Mouse (Mus musculus): ENCODE results near the gene Uvrag. TPM values are rescaled to one million over a fixed set of nuclear protein-coding genes. Genes with fewer than 3 reads are reported as not detected.
A peak's percentile ranks its signal among the peaks of the same experiment; 100 is the strongest.

The Uvrag gene
- total RNA-seq, 1 experiment from 2014 or later = 31.4 TPM

DNA sequence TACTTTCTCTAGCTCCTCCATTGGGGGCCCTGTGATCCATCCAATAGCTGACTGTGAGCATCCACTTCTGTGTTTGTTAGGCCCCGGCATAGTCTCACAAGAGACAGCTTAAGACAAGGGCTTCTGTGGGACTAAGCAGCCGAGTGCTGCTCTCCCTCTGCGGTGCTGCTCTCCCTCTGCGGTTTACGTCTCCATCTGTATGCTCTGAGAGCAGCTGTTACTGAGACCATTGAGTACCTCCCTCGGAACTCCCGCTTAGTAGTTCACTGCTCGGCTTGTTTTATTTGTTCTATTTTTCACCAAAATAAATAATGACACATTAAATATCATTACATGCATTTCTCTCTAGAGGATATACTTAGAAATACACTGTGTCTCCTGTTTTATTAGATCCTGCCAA, 180.7 kb downstream of the Uvrag start:
- ATAC-seq (replicated peaks; ENCODE audit: low read depth, poor library complexity, severe bottlenecking) = no peak

DNA sequence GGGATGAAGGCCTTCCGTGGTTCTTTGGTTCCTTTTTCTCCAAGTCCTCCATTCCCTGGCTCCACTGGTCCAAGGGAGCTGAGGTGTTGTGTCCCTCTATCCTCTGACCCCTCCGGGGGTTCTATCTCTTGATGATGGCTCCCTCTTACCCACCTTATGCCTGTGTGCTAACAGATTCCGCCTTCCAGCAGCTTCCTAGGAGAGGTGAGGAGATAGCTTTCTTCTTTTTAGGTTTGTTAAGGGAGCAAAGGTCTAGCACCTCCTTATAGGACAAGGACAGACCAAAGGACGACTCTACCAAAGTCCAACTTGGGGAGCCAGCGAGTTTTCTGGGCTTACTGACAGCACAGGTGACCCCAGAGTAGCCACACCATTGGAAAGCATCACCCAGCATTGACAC, 181.7 kb downstream of the Uvrag start:
- ATAC-seq (replicated peaks; ENCODE audit: low read depth, poor library complexity, severe bottlenecking) = no peak

DNA sequence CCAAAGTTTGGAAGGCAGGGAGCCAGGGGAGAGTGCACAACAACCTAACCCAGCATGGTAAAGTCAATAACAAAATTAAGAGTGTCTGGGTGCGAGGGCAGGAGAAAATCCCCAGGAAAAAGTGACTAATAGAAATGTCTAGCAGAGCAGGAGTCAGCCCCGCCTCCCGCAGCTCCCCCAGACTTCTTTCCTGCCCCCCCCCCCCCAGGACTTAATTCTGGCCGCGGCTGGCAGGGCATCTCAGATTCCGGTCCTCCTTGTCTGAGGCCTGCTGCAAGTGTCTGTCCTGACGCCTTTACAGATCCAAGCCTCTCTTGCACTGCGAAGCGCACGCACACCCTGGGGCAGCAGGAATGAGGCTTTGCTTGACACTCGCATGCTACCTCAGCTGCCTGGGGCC, 182.8 kb downstream of the Uvrag start:
- no peak for ATAC-seq (replicated peaks; ENCODE audit: low read depth, poor library complexity, severe bottlenecking)

DNA sequence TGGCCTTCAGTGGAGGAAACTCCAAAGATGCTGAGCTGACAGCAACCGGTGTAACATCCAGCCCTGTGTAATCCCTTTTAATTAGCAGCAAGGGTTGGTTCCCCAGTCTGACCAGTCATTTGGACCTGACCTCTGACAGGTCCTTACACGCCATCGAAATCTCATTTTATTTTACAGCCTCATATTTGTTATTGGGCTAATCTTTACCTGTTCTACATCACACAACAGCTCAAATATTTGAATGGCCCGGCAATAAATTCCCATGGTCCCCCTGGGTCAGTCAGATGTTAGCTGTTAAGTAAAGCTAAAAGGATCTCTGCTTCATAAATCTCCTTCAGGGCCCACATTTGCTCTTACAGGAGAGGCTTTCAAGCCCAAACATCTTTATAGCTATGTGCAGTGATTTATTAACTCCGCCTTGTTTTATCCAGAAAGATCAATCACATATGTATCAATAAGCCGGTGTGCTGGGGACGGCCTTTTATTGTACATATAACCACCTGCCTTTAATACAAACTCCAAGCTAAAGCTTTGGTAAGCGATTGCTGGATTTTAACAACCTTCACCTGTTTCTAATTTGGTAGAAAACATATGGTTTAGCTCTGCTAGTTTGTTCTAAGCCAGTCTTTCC, 183.7 kb downstream of the Uvrag start:
- ATAC-seq (replicated peaks; ENCODE audit: low read depth, poor library complexity, severe bottlenecking) = no peak

DNA sequence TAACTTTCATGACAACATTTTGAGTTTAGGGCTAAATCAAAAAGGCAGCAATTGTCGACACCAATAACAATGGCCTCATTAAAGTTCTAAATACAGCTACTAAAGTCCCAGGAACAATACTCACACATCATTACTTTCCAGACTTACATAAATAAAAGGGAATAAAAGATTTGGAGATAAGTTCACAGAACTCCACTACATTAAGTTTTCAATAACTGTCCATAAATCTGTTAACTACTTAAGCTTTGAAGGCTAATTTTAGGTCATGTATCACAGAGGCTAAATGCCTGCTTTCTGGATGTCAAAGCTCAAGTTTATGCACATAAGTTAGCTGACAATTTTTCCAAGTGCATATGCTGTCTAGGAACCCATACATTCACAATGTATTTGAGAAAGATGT, 184.3 kb downstream of the Uvrag start:
- no peak for ATAC-seq (replicated peaks; ENCODE audit: low read depth, poor library complexity, severe bottlenecking)

DNA sequence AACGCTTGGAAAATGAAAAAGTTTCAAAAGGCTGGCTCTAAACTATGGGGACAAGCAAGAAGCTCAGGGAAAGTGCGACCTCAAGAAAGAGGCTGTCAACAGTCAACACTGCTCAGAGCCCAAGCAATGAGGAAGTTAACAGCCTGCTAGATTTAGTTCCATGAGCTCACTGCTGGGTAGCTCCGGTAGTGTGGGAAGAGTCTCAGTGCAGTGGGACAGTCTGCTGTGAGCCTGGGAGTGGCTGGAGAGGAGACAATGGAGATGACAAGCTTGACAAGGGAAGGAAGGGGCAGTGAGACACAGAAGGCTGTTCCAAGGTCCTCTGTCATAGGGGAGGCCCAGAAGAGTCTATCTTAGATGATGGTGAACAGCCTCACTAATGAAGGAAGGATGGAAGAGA, 187.3 kb downstream of the Uvrag start:
- ATAC-seq (replicated peaks; ENCODE audit: low read depth, poor library complexity, severe bottlenecking) = 0 out of 2 replicates have a peak, but pooled peaks have one; percentile 58

DNA sequence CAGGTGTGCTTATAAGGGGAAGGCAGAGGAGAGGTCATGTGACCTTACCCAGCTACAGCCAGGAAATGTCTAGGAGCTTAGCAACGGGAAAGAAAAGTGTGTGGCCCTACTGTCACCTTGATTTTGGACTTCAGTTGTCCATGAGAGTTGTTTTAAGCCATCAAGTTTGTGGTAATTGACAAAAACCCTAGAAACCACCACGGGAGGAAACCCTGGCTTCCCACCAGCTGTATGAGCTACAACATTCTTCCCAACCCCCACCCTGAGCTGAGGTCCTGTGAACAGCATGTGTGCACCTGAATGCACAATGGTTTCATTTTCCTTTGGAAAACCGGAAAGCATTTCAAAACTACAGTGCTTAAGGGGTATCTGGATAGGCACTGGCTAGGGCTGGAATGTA, 196.0 kb downstream of the Uvrag start:
- 0 out of 2 replicates have a peak, but pooled peaks have one; percentile 15 for ATAC-seq (replicated peaks; ENCODE audit: low read depth, poor library complexity, severe bottlenecking)

DNA sequence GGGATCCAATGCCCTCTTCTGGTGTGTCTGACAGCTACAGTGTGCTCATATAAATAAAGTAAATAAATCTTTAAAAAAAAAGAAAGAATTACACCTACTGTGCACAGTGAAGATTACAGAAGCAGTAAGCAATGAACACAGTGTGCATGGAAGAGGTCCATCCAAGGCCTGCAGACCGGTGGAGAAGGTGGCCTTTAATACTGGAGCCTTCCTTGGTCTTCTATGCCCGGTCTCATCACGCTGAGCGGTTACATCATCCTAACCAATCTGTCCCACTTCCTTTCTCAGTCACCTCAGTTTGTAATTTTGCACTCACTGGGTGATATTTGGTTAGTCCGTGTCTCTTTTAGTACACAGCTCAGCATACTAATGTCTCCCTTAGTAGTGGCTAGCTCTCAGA, 197.3 kb downstream of the Uvrag start:
- ATAC-seq (replicated peaks; ENCODE audit: low read depth, poor library complexity, severe bottlenecking) = no peak

DNA sequence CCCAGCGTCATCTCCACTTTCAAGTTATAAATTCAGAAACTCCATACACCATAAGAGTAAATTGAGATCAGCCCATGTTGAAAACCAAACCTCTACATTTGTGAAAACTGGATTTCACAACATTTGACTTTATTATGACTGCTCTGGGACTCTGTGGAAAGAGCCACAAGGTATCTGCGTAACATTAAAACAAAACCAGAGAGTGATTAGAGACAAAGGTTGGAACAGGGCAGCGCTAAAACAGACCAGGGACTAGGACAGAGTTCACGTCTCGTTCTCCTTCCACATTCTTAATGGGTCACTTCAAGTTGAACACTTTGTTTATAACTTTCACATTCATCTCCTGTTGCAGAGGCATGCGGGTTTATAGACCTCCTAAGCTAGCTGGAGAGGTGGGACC, 198.2 kb downstream of the Uvrag start:
- no peak for ATAC-seq (replicated peaks; ENCODE audit: low read depth, poor library complexity, severe bottlenecking)

DNA sequence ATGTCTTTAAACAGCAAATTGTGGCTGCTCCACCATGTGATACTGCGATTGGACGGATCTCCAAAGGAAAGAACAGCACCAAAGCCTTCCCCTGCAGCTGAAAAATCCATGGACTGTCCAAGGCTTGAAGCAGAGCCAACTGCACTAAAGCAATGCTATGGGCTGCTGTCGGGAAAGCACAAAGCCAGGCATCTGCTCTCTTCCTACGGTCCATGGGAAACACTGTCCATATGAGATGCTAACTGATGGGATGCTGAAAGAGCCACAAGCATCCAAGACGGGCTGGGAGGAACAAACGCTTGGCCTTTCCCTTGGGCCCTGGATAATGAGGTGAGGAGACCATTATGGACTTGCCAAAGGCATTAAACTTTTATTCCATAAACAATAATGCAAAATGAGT, 201.7 kb downstream of the Uvrag start:
- no peak for ATAC-seq (replicated peaks; ENCODE audit: low read depth, poor library complexity, severe bottlenecking)

DNA sequence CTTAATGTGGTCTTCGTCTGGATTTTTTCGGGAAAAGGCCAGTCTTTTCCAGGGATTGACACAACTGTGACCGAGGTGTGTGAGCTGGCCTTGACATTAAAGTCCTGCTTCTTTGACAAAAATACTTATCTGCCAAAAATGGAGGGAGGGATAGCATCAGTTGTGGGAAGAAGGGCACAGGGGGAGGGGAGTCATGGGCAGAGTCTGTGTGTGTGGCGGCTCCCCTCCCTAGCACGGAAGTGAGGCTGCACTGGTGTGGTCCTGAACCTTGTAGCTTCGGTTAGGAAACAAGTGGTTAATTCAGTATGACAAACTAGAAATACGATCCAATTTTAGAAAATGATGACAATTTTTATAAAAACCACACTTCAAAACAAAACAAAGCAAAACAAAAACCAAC, 202.3 kb downstream of the Uvrag start:
- no peak for ATAC-seq (replicated peaks; ENCODE audit: low read depth, poor library complexity, severe bottlenecking)

DNA sequence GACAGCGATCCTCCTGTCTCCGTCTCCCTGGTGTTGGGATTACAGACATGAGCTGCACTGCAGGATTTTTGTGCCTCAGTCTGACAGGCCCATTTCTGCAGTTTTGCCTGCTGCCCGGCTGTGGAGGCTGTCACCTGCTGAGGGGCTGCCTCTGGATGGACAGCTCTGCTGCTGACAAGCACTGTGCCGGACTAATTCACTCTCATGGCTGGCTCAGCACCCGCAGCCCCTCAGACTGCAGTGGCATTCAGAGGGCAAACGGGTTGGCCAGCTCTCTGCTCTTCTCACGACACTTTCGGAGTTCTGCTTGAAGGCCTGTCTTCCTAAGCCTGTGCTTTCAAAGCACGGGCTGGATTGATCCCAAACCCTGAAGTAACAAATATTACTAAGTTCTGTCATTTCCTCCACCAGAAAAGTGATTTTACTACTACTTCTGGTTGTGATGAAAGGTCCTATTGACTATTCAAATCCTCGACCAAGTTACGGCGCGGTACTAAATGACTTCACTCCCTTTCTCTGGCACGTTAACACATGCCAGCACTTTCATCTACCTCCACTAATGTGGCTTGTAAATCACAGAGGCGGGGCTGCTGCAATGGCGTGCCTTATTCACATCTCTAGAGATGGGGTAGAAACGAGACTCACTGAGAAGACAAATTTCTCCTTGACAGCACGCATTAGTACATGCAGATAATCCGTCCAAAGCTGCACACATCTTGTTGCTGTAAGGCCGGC, 203.7 kb downstream of the Uvrag start:
- no peak for ATAC-seq (replicated peaks; ENCODE audit: low read depth, poor library complexity, severe bottlenecking)

DNA sequence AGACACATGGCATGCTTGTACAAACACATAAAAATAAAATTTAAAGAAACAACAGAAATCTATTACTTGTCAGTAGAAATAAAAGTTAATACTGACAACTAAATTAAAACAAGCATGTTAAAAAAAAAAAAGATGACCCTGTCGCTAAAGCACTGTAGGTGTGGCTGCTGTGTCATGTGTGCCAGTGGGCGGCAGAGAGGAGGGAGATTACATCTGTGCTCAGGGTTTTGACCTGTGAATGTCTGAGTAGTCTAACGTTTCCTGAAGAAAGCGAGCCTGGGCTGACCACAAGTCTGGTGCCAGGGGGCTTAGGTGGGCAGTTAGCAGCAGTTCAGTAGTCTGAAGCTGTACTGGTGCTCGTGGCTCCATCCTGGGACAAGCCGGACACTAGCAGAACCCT, 205.2 kb downstream of the Uvrag start:
- ATAC-seq (replicated peaks; ENCODE audit: low read depth, poor library complexity, severe bottlenecking) = no peak

DNA sequence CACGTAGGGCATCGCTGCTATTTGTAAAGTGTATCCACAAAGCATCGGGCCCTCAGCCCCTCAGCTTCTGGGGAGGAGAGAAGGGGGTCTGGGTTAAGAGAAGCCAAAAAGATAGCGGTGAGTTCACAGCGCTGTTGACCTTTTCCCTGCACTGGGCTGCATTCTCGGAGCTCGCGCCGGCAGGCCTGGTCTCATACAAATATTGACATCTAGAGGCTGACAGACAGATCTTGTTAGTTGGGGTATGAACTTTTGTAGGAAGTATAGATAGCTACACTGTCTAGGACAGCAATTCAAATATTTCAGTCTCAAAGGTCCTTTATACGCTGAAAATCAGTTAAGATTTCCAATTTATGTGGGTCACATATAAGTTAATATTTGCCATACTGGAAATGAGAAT, 205.7 kb downstream of the Uvrag start:
- no peak for ATAC-seq (replicated peaks; ENCODE audit: low read depth, poor library complexity, severe bottlenecking)

DNA sequence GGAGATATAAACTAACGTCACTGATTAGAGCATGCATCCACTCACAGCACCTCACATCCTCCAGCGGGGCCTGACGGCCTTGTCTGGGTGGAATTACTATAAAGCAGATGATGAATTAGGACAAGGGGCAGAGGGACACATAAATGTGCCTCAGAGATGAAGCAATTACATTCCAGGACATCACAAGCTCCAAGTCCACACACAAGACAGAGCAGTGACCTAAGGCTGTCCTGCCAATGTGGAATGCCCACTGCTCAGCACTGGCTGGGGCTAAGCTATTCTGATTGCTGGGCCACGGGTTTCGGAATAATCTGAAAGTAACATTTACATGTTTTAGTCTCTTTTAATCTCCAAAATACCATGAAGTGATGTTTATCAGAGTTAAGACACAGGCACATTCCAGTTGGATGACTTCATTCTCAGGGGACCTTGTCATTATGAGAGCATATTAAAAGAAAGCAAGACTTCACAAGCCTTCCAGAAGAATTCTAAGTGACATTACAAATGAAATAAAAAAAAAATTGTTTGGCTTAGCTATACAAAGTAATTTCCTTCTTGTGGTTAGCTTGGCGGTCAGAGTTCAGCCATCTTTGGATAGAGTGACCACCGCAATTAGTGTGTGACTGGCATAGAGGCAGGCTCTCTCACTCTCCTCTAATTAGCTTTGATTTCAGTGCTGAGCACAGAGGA, 212.5 kb downstream of the Uvrag start:
- no peak for ATAC-seq (replicated peaks; ENCODE audit: low read depth, poor library complexity, severe bottlenecking)

DNA sequence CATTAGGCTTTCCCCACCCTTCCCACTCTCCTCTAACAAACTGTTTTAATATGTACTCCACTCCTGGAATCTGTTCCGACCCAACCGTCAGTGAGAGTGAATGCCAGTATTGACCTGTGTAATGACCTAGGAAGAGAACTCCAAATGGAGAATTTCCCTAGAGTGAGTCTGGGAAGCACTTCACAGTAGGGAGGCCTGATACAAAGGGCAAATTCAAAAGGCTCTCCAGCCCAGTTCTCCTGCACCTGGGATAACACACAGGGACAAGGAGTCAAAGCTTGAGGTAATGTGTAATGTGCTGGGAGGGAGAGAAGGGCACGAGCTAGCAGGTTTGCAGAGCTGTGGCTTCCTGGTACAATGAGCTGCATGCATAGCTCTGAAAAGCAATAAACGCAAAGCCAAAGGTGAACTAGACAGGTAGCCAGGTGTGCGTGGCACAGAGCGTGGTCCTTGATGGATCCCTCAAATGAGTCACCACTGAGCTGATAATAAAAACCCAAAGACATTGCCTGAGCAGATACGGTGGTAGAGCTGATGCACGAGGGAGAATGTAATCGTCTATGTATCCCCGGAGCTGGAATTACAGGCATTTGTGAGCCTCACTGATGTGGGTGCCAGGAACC, 213.9 kb downstream of the Uvrag start:
- no peak for ATAC-seq (replicated peaks; ENCODE audit: low read depth, poor library complexity, severe bottlenecking)

DNA sequence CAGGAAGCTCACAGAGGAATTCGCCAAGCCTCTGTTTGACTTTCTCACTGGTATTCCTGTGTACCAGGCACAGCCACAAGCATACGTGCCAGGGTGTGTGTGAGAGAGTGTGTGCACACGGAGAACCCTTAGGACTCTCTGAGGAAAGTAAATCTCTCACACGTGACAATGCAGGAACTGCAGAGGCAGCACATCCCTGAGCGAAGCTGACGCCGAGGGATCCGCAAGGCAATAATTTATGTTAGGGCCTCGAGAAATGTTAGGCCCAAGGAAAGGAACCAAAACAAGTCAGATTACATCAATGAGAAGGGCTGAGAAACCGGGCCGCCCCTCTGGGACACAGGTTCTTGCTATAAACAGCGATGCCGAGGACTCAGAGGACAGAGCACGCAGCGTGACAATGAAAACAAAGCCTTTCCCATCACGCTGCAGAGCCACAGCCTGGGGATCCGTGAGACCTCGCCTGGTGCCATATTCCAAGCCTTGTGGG, 216.5 kb downstream of the Uvrag start:
- no peak for ATAC-seq (replicated peaks; ENCODE audit: low read depth, poor library complexity, severe bottlenecking)

DNA sequence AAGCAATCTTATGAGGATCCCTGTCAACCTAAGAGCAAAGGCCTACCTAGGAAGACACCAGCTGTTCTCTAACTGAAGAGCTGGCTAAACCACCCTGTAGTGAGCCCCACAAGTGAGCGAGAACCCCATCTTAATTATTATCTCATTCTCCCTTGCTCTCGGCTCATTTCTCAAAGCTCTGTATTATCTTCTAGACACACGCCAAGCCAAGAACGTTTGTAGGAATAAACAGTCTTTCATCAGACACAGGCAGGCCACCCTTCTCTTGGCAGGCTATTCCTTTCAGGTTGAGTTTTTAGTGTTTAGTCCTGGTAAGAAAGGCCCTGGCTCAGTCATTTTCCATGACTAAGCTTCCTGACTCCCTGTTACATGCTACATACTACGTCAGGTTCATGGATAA, 218.0 kb downstream of the Uvrag start:
- peak; percentile 50; the same call in 1 of the 2 replicates for ATAC-seq (replicated peaks; ENCODE audit: low read depth, poor library complexity, severe bottlenecking)

DNA sequence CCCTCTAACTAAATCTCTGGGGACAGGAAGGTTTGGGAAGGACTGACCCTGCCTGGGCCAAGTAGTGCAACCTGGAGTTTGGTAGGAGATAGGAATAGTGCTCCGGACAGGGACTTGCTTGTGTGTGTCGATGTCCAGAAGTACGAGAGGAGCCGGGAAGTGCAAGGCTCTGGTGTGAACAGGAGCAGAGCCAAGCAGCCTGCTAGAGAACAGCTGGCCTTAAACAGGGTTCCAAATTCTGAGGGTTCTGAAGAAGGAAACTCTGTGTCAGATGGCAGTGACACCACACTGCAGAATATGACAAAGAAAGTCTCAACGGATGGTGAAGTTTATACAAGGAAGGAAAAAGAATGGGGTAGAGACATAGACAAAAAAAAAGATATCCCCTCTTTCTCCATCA, 223.5 kb downstream of the Uvrag start:
- no peak for ATAC-seq (replicated peaks; ENCODE audit: low read depth, poor library complexity, severe bottlenecking)

DNA sequence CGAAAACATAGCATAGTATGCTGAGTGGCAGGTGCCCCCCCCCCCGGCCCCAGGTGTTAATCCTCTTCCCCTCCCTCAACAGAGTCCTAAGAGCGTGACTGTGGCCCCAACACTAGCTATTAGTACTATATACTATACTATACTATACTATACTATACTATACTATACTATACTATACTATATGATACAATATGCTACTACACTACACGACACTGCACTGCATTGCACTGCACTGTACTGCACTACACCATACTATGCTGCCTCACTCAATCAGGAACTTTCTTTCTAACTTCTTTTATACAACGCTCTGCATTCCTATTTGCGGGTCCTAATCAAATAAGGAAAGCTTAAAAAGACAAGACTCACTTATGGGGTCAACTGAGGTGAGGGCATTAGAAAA, 224.4 kb downstream of the Uvrag start:
- no peak for ATAC-seq (replicated peaks; ENCODE audit: low read depth, poor library complexity, severe bottlenecking)

DNA sequence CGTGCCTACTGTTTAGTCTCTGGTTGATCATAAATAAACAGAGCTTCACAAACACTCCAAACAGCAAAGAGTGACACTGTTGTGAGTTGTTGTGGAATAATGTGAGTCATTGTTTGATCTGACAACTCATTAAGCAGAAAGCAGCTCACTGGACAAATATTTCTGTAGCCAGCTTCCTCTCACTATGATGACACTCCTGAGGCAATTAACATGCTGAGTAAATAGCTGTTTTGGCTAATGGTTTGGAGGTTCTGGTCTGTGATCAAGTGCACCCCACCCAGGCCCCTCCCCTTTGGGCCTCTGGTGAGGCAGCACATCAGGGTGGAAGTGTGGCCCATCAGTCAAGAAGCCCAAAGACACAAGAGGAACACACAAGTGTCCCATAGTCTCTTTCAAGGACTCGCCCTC, 228.0 kb downstream of the Uvrag start:
- ATAC-seq (replicated peaks; ENCODE audit: low read depth, poor library complexity, severe bottlenecking) = no peak
